Mouse (Mus musculus) embryo, embryonic 10.5 days (tissue): ENCODE data around the gene Sim2.
A peak's percentile ranks its signal among the peaks of the same experiment; 100 is the strongest.

Source experiments
- DNase-seq: peaks from one replicate; pipeline ENCODE4 v3.0.0-alpha.2; 2015; ENCODE audit warnings: low spot score

The Sim2 gene

GRCm38 (mm10) chr16:94095109-94095822, 10.5 kb downstream of the Sim2 start:
- peak; percentile 67 for DNase-seq

GRCm38 (mm10) chr16:94096479-94096878, 11.7 kb downstream of the Sim2 start:
- peak; percentile 65 for DNase-seq

GRCm38 (mm10) chr16:94097724-94098455, 13.2 kb downstream of the Sim2 start:
- peak; percentile 79 for DNase-seq

- no peak for DNase-seq
Measured at GRCm38 (mm10) chr16:94113160-94113559, 28.4 kb downstream of the Sim2 start.

- DNase-seq: no peak
Measured at GRCm38 (mm10) chr16:94114693-94115092, 30.0 kb downstream of the Sim2 start.

- no peak for DNase-seq
Measured at GRCm38 (mm10) chr16:94117333-94117732, 32.6 kb downstream of the Sim2 start.

GRCm38 (mm10) chr16:94118394-94118793, 33.7 kb downstream of the Sim2 start:
- DNase-seq: no peak

- no peak for DNase-seq
Measured at GRCm38 (mm10) chr16:94122347-94122746, 37.6 kb downstream of the Sim2 start.

GRCm38 (mm10) chr16:94123247-94123646, 38.5 kb downstream of the Sim2 start:
- no peak for DNase-seq

GRCm38 (mm10) chr16:94125172-94125981, 40.6 kb downstream of the Sim2 start:
- DNase-seq: peak; percentile 58

- DNase-seq: no peak
Measured at GRCm38 (mm10) chr16:94126200-94126599, 41.5 kb downstream of the Sim2 start.

GRCm38 (mm10) chr16:94128236-94128835, 43.6 kb downstream of the Sim2 start:
- DNase-seq: peak; percentile 67

GRCm38 (mm10) chr16:94134218-94134617, 49.5 kb downstream of the Sim2 start:
- no peak for DNase-seq

GRCm38 (mm10) chr16:94140746-94141145, 56.0 kb downstream of the Sim2 start:
- no peak for DNase-seq

- peak; percentile 46 for DNase-seq
Measured at GRCm38 (mm10) chr16:94143325-94143724, 58.6 kb downstream of the Sim2 start.

GRCm38 (mm10) chr16:94148139-94148538, 63.4 kb downstream of the Sim2 start:
- DNase-seq: peak; percentile 44

GRCm38 (mm10) chr16:94150125-94151103, 65.7 kb downstream of the Sim2 start:
- no peak for DNase-seq

GRCm38 (mm10) chr16:94155041-94155653, 70.4 kb downstream of the Sim2 start:
- DNase-seq: no peak

- no peak for DNase-seq
Measured at GRCm38 (mm10) chr16:94157819-94158218, 73.1 kb downstream of the Sim2 start.

- DNase-seq: no peak
Measured at GRCm38 (mm10) chr16:94162000-94162399, 77.3 kb downstream of the Sim2 start.

- DNase-seq: no peak
Measured at GRCm38 (mm10) chr16:94163051-94163450, 78.3 kb downstream of the Sim2 start.
